Mouse (Mus musculus): Measurements from ENCODE around the gene 4933428G20Rik. TPM values are rescaled to one million over a fixed set of nuclear protein-coding genes. Genes with fewer than 3 reads are reported as not detected.

4933428G20Rik gene
- polyA plus RNA-seq, 1 experiment from 2014 or later, result 0.39 TPM

GRCm38 (mm10) chr11:97502383-97502782, 2.2 kb upstream of the 4933428G20Rik start:
- H3K4me1 ChIP-seq (replicated peaks), result 0 out of 2 replicates have a peak, but pooled peaks cover 6% of the 10 kb centered on the region

DNA sequence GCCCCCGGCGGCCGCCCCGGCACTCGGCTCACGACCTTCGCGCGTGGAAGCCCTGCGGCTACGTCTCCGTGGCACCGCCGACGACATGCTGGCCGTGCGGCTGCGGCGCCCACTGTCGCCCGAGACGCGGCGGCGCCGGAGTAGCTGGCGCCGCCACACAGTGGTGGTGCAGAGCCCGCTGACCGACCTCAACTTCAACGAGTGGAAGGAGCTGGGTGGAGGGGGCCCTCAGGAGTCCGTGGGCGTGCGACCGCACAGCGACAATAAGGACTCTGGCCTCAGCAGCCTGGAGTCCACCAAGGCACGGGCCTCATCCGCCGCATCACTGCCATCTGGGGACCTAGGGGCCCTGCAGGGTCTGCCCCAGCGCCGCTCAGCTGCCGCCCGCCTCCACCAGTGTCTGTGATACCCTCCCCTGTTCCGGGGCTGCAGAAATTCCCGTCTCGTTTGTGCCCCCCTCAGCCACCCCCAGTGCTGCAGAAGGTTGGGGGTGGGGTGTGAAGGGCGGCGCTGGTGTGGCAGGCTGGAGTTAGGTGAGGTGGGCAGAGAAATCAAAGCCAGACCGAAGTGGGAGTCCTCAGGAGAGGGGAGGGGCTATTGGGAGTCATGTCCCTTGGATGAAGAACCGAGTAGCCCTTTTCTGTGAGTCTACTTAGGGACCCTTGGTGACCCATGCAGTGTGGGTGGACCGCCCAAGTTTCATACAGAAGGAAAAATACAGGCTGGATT, 744 bp upstream of the 4933428G20Rik start:
- no peak for ATAC-seq (ENCODE audit: insufficient read depth)
- H3K9me3 ChIP-seq (replicated peaks), result no peaks in the 10 kb centered on the region
- peaks cover 63% of the 10 kb centered on the region for H3K36me3 ChIP-seq (replicated peaks)
- peaks cover 17% of the 10 kb centered on the region; the same call in 1 of the 2 replicates for H3K27me3 ChIP-seq
- H3K27ac ChIP-seq (replicated peaks), result no peak overlapping the region
- H3K4me2 ChIP-seq, result peak overlapping the region; percentile 23; the same call in 1 of the 2 replicates
- no peak overlapping the region for H3K9ac ChIP-seq
- WGBS (ENCODE audit: insufficient replicate concordance), result 80% methylated on average over 51 of the region's 51 CpGs
- 0 out of 2 replicates have a peak, but pooled peaks cover 6% of the 10 kb centered on the region for H3K4me1 ChIP-seq (replicated peaks)
- no peak overlapping the region for H3K4me3 ChIP-seq (replicated peaks)

More at GRCm38 (mm10) chr11:97502383-97502782, 2.2 kb upstream of the 4933428G20Rik start:
- Histone ChIP-seq H3K27ac (replicated peaks) (no peak overlapping the region), H3K36me3 (replicated peaks) (peaks cover 50% of the 10 kb centered on the region), H3K9ac (no peak overlapping the region), H3K27me3 (peaks cover 27% of the 10 kb centered on the region; the same call in 1 of the 2 replicates), H3K9me3 (replicated peaks) (no peaks in the 10 kb centered on the region), H3K4me3 (replicated peaks) (no peak overlapping the region), H3K4me2 (no peak overlapping the region)
- 68% methylated on average over 9 of the region's 9 CpGs for WGBS (ENCODE audit: insufficient replicate concordance)
- ATAC-seq (ENCODE audit: insufficient read depth), result no peak

- no peak overlapping the region for H3K27ac ChIP-seq (replicated peaks)
- H3K4me3 ChIP-seq (replicated peaks), result no peak overlapping the region
- no peaks in the 10 kb centered on the region for H3K9me3 ChIP-seq (replicated peaks)
- 90% methylated on average over 4 of the region's 4 CpGs for WGBS (ENCODE audit: insufficient replicate concordance)
- no peak overlapping the region for H3K9ac ChIP-seq
- H3K36me3 ChIP-seq (replicated peaks), result peaks cover 95% of the 10 kb centered on the region
- H3K4me1 ChIP-seq (replicated peaks), result 0 out of 2 replicates have a peak, but pooled peaks cover 6% of the 10 kb centered on the region
- H3K4me2 ChIP-seq, result no peak overlapping the region
- peaks cover 17% of the 10 kb centered on the region; the same call in 1 of the 2 replicates for H3K27me3 ChIP-seq
- ATAC-seq (ENCODE audit: insufficient read depth), result no peak
Measured at GRCm38 (mm10) chr11:97497543-97497942, 2.6 kb downstream of the 4933428G20Rik start.

GRCm38 (mm10) chr11:97492836-97493235, 7.3 kb downstream of the 4933428G20Rik start:
- H3K4me3 ChIP-seq (replicated peaks), result no peak overlapping the region
- 82% methylated on average over 3 of the region's 3 CpGs for WGBS (ENCODE audit: insufficient replicate concordance)
- peaks cover 96% of the 10 kb centered on the region for H3K36me3 ChIP-seq (replicated peaks)
- H3K9me3 ChIP-seq (replicated peaks), result no peaks in the 10 kb centered on the region
- no peak overlapping the region for H3K27ac ChIP-seq (replicated peaks)
- no peak overlapping the region for H3K4me2 ChIP-seq
- H3K27me3 ChIP-seq, result no peaks in the 10 kb centered on the region
- ATAC-seq (ENCODE audit: insufficient read depth), result no peak
- H3K9ac ChIP-seq, result no peak overlapping the region
- H3K4me1 ChIP-seq (replicated peaks), result no peaks in the 10 kb centered on the region

- WGBS (ENCODE audit: insufficient replicate concordance), result 92% methylated on average over 10 of the region's 10 CpGs
- Histone ChIP-seq H3K4me1 (replicated peaks) (no peaks in the 10 kb centered on the region), H3K9ac (no peak overlapping the region), H3K27me3 (no peaks in the 10 kb centered on the region), H3K27ac (replicated peaks) (no peak overlapping the region), H3K9me3 (replicated peaks) (no peaks in the 10 kb centered on the region), H3K4me3 (replicated peaks) (no peak overlapping the region), H3K36me3 (replicated peaks) (peaks cover 96% of the 10 kb centered on the region), H3K4me2 (no peak overlapping the region)
- ATAC-seq (ENCODE audit: insufficient read depth), result no peak
Measured at GRCm38 (mm10) chr11:97491640-97492039, 8.5 kb downstream of the 4933428G20Rik start.

DNA sequence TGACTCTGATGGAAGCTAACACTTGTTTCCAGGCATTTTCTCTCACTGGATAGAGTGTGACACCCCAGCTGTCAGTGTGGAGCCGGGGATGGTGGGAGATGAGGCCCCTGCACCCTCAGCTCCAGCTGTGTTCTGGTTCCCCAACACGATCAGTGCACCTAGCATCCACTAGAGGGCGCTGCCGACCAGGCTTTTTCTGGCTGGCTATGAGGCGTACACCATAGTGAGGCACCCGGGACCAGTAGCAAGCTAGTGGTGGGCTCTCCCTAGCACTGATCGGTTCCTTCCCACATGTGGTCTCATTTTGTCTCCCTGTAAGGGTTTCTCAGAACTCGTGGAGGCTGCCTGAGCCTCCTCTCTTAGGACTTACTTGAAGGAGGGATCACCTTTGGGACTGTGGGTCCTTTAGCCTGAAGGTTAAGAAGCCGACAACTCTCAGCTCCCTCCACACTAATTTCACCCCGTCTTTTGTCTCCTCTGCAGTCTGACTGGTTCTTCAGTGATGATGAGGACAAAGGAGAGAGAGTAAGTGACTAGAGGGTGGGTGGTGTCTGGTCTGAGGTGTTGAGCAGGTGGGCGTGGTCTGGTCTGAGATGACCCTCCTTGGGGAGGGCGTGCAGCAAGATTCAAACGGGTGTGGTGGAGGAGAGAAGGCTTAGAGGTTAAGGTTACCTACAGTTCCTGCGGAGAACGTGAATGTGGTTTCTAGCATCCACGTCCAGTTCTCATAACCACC, 10.4 kb downstream of the 4933428G20Rik start:
- Histone ChIP-seq H3K36me3 (replicated peaks) (peaks cover 98% of the 10 kb centered on the region), H3K4me2 (no peak overlapping the region), H3K9me3 (replicated peaks) (no peaks in the 10 kb centered on the region), H3K4me3 (replicated peaks) (no peak overlapping the region), H3K4me1 (replicated peaks) (no peaks in the 10 kb centered on the region), H3K27me3 (no peaks in the 10 kb centered on the region), H3K9ac (no peak overlapping the region), H3K27ac (replicated peaks) (no peak overlapping the region)
- no peak for ATAC-seq (ENCODE audit: insufficient read depth)
- WGBS (ENCODE audit: insufficient replicate concordance), result 48% methylated on average over 16 of the region's 16 CpGs

- H3K36me3 ChIP-seq (replicated peaks), result peaks cover 98% of the 10 kb centered on the region
- WGBS (ENCODE audit: insufficient replicate concordance), result 82% methylated on average over 3 of the region's 3 CpGs
- H3K4me3 ChIP-seq (replicated peaks), result no peak overlapping the region
- no peaks in the 10 kb centered on the region for H3K27me3 ChIP-seq
- H3K27ac ChIP-seq (replicated peaks), result no peak overlapping the region
- no peak for ATAC-seq (ENCODE audit: insufficient read depth)
- no peaks in the 10 kb centered on the region for H3K4me1 ChIP-seq (replicated peaks)
- H3K4me2 ChIP-seq, result no peak overlapping the region
- no peaks in the 10 kb centered on the region for H3K9me3 ChIP-seq (replicated peaks)
- no peak overlapping the region for H3K9ac ChIP-seq
Measured at GRCm38 (mm10) chr11:97487656-97488055, 12.5 kb downstream of the 4933428G20Rik start.

DNA sequence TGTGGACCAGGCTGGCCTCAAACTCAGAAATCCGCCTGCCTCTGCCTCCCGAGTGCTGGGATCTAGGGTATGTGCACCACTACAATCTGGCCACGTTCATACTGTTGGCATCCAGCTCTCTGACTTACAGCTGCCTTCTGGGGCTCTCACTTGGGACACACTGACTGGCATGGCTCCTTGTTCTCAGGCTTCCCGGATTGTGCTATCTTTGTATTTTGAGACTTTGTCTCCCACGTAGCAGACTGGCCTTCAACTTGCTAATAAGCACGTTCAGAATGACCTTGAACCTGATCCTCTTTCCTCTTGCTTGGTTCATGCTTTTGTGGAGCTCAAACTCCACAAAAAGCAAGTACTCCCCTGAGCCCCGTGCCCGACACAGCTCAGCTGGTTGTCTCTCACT, 14.5 kb downstream of the 4933428G20Rik start:
- WGBS (ENCODE audit: insufficient replicate concordance), result 79% methylated on average over 8 of the region's 8 CpGs
- no peak overlapping the region for H3K4me3 ChIP-seq (replicated peaks)
- ATAC-seq (ENCODE audit: insufficient read depth), result no peak
- H3K4me1 ChIP-seq (replicated peaks), result no peaks in the 10 kb centered on the region
- H3K4me2 ChIP-seq, result no peak overlapping the region
- no peak overlapping the region for H3K27ac ChIP-seq (replicated peaks)
- H3K9ac ChIP-seq, result no peak overlapping the region
- H3K36me3 ChIP-seq (replicated peaks), result peaks cover 98% of the 10 kb centered on the region
- no peaks in the 10 kb centered on the region for H3K27me3 ChIP-seq
- no peaks in the 10 kb centered on the region for H3K9me3 ChIP-seq (replicated peaks)

GRCm38 (mm10) chr11:97479824-97480223, 20.3 kb downstream of the 4933428G20Rik start:
- 86% methylated on average over 8 of the region's 8 CpGs for WGBS (ENCODE audit: insufficient replicate concordance)
- H3K4me1 ChIP-seq (replicated peaks), result peaks cover 14% of the 10 kb centered on the region; the same call in 1 of the 2 replicates

GRCm38 (mm10) chr11:97479085-97479484, 21.1 kb downstream of the 4933428G20Rik start:
- Histone ChIP-seq H3K9me3 (replicated peaks) (no peaks in the 10 kb centered on the region), H3K9ac (no peak overlapping the region), H3K36me3 (replicated peaks) (peaks cover 99% of the 10 kb centered on the region)

More at GRCm38 (mm10) chr11:97479824-97480223, 20.3 kb downstream of the 4933428G20Rik start:
- Histone ChIP-seq H3K27me3 (no peaks in the 10 kb centered on the region), H3K4me3 (replicated peaks) (no peak overlapping the region), H3K9me3 (replicated peaks) (no peaks in the 10 kb centered on the region), H3K27ac (replicated peaks) (no peak overlapping the region), H3K9ac (no peak overlapping the region), H3K4me2 (no peak overlapping the region), H3K36me3 (replicated peaks) (peaks cover 99% of the 10 kb centered on the region)
- ATAC-seq (ENCODE audit: insufficient read depth), result no peak

GRCm38 (mm10) chr11:97478345-97478744, 21.8 kb downstream of the 4933428G20Rik start:
- no peak overlapping the region for H3K4me2 ChIP-seq
- H3K36me3 ChIP-seq (replicated peaks), result peaks cover 100% of the 10 kb centered on the region
- 76% methylated on average over 6 of the region's 6 CpGs for WGBS (ENCODE audit: insufficient replicate concordance)
- ATAC-seq (ENCODE audit: insufficient read depth), result no peak
- H3K9me3 ChIP-seq (replicated peaks), result no peaks in the 10 kb centered on the region
- no peak overlapping the region for H3K9ac ChIP-seq
- no peaks in the 10 kb centered on the region for H3K27me3 ChIP-seq
- peaks cover 14% of the 10 kb centered on the region; the same call in 1 of the 2 replicates for H3K4me1 ChIP-seq (replicated peaks)
- H3K4me3 ChIP-seq (replicated peaks), result no peak overlapping the region
- H3K27ac ChIP-seq (replicated peaks), result no peak overlapping the region

More at GRCm38 (mm10) chr11:97479085-97479484, 21.1 kb downstream of the 4933428G20Rik start:
- Histone ChIP-seq H3K27ac (replicated peaks) (no peak overlapping the region), H3K4me1 (replicated peaks) (peaks cover 14% of the 10 kb centered on the region; the same call in 1 of the 2 replicates), H3K4me2 (no peak overlapping the region), H3K27me3 (no peaks in the 10 kb centered on the region), H3K4me3 (replicated peaks) (no peak overlapping the region)
- 78% methylated on average over 10 of the region's 10 CpGs for WGBS (ENCODE audit: insufficient replicate concordance)
- no peak for ATAC-seq (ENCODE audit: insufficient read depth)

All from liver, embryonic 15.5 days (tissue).